Mouse (Mus musculus) bone marrow, adult 2 months (tissue): ENCODE results near the gene Gm10198. TPM values are rescaled to one million over a fixed set of nuclear protein-coding genes. Genes with fewer than 3 reads are reported as not detected.

Experiments
- H3K27ac ChIP-seq: fragments of 200-500 bp; 2 replicates; pipeline ENCODE4 v1.5.1; 2012; ENCODE audit warnings: low read depth, mild to moderate bottlenecking, control low read depth, inconsistent platforms, low read length; ENCODE audit not compliant: control insufficient read depth, poor library complexity, insufficient read depth
- H3K4me1 ChIP-seq: fragments of 200-500 bp; 2 replicates; pipeline ENCODE4 v1.6.1; 2011; ENCODE audit warnings: low read length; ENCODE audit not compliant: control insufficient read depth, insufficient read depth
- H3K4me3 ChIP-seq: fragments of 200-500 bp; replicated peaks from 2 replicates; pipeline ENCODE3; 2011; ENCODE audit warnings: mild to moderate bottlenecking, low read depth, low read length, control low read depth; ENCODE audit not compliant: control insufficient read depth
- CTCF ChIP-seq: fragments of 200-500 bp; IDR thresholded peaks from 2 replicates; pipeline ENCODE4 v1.5.1; 2011; ENCODE audit warnings: low read length, control low read depth; ENCODE audit not compliant: control insufficient read depth, insufficient read depth
- POLR2A ChIP-seq: fragments of 200-500 bp; IDR thresholded peaks from 2 replicates; pipeline ENCODE4 v1.6.1; 2011; ENCODE audit warnings: low read depth, mild to moderate bottlenecking, control low read depth, low read length, borderline replicate concordance; ENCODE audit not compliant: control insufficient read depth
- WGBS: fragments of 180-500 bp; shearing (Covaris S2); methylation state at CpG from one replicate; pipeline ENCODE4 v1.1.7; 2018; 5-methylcytosine and 5-hydroxymethylcytosine counted together
- polyA plus RNA-seq: library from polyadenylated mRNA; stranded (reverse); fragments of >200 nt; gene quantifications from 2 replicates; pipeline ENCODE4 v1.2.4, GENCODE M21; 2011; ENCODE audit warnings: low replicate concordance; ENCODE audit not compliant: missing spikeins, insufficient read depth, insufficient read length

The Gm10198 gene
- not detected in 2 replicates for polyA plus RNA-seq

DNA sequence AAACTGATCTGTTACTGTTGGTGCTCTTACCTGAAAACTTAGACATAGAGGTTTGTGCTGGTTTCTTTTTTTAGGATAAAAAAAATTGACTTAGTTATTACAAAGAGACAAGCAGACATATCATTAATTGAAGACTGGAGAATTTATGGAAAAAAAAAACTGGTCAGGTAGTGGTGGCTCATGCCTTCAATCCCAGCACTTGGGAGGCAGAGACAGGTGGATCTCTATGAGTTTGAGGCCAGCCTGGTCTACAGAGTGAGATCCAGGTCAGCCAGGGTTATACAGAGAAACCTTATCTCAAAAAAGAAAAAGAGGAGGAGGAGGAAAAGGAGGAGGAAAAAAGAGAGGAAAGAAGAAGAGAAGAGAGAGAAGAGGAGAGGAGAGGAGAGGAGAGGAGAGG, at the start of gene Gm10198:
TSS of gene Gm10198 (plus strand) at position 301 of the 400 bp plus-strand sequence.
- no peaks in the 10 kb centered on the region for H3K4me1 ChIP-seq
- no peak within 1 kb of the TSS for H3K27ac ChIP-seq
- H3K4me3 ChIP-seq, result no peak within 1 kb of the TSS
- TF ChIP-seq POLR2A, result no peak
- TF ChIP-seq CTCF, result no peak

DNA sequence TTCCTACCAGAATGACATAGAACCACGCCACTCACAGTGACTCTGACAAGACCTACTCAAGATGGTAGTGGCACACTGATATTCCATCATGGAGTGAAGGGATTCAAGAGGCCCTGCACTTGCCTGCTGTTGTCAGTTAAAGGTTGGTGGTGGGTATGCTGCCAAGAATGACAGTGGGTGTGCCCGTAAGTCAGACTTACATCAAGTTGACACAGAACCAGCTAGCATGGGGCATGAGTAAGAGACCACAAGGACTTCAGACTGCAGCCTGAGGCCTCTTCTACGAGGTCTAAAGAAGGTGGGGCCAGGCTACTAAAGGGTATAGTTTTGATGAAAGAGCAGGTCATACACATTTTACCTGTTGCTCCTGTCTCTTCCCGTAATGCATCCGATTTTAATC, 47.3 kb upstream of the Gm10198 start:
- H3K4me3 ChIP-seq, result no peak overlapping the region
- H3K4me1 ChIP-seq, result peaks cover 2% of the 10 kb centered on the region
- no peak overlapping the region for H3K27ac ChIP-seq
- TF ChIP-seq POLR2A (no peak), CTCF (no peak)
- WGBS, result 71% methylated on average over 5 of the region's 5 CpGs

GRCm38 (mm10) chr13:111552769-111553168, 39.8 kb upstream of the Gm10198 start:
- Histone ChIP-seq H3K4me1 (peaks cover 3% of the 10 kb centered on the region; the same call in 1 of the 2 replicates), H3K27ac (peak overlapping the region; percentile 45), H3K4me3 (no peak overlapping the region)
- WGBS, result 47% methylated on average over 7 of the region's 7 CpGs
- TF ChIP-seq CTCF (no peak), POLR2A (no peak)

DNA sequence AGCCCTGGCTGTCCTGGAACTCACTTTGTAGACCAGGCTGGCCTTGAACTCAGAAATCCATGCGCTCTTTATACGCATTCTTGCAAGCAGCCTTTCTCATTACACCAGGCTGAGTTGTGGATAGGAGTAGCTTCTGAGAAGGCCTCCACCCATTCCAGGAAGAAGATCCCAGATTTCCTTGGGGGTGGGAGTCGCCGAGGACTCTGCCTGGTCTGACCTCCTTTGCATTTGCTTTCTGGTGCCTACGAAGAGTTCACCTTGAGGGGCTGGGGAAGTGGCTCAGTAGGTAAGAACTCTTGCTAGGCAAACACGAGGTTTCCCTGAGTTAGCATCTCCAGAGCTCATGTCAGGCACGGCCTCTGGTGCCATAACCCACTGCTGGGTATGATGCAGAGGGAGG, 39.4 kb upstream of the Gm10198 start:
- TF ChIP-seq CTCF, result no peak
- no peak overlapping the region; the same call in 1 of the 2 replicates for H3K27ac ChIP-seq
- no peak overlapping the region for H3K4me3 ChIP-seq
- H3K4me1 ChIP-seq, result peaks cover 3% of the 10 kb centered on the region; the same call in 1 of the 2 replicates
- WGBS, result 66% methylated on average over 7 of the region's 7 CpGs

DNA sequence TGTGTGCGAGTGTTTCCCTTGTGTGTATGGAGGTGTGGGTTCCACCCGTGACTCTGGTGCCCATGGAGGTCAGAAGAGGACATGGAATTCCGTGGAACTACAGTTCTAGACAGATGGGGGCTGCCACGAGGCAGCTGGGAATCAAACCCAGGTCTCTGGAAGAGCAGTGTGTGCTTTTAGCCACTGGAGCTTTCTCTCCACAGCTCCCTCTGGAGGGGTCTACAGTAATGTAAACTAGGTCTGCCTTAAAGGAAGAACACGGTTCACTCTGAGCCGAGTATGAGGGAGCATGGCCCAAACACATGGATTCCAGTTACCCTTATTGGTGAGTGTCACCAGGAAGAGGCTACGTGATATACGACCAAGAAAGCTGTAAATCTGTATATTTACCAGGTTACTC, 38.6 kb upstream of the Gm10198 start:
- Histone ChIP-seq H3K27ac (no peak overlapping the region), H3K4me1 (peaks cover 3% of the 10 kb centered on the region; the same call in 1 of the 2 replicates), H3K4me3 (no peak overlapping the region)
- TF ChIP-seq POLR2A (no peak), CTCF (no peak)
- WGBS, result 72% methylated on average over 8 of the region's 8 CpGs

DNA sequence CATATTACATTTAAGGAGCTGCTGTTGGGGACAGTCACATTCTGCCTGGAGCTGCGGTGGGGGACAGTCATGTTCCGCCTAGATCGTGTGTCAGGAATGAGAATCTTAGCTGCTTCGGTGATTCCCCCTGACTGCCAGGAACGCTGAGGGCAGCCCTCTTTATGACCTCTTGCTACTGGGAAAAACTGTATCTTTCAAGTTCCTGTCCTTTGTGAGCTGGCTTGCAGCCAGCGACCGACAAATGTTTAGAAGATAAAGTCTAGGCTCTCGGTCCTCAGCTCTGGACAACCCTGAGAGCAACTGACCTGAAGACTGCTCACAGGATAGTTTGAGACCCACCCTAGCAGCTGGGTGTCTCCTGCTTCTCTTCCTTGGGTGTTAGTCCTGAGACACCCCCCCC, 37.3 kb upstream of the Gm10198 start:
- 13% methylated on average over 8 of the region's 8 CpGs for WGBS
- Histone ChIP-seq H3K4me3 (no peak overlapping the region), H3K4me1 (peaks cover 3% of the 10 kb centered on the region; the same call in 1 of the 2 replicates), H3K27ac (peak overlapping the region; percentile 66)
- TF ChIP-seq POLR2A (no peak), CTCF (no peak)

DNA sequence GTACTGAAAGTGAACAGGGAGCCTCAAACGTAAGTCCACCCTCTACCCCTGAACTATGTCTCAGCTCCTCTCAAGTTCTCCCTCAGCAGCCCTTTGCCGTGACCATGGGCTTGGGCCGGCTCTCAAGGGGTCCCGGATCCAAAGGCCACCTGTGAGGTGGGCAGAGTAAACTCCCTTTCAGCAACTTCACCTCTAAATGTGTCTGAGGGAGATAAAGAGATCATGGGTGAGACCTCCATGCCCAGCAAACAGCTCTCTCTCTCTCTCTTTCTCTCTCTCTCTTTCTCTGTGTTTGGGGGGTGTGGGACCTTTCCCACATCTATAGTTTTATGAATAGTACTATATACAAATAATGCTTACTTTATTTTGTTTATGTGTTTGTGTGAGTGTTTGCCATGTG, 36.2 kb upstream of the Gm10198 start:
- 67% methylated on average over 4 of the region's 4 CpGs for WGBS
- Histone ChIP-seq H3K4me3 (no peak overlapping the region), H3K4me1 (peaks cover 3% of the 10 kb centered on the region; the same call in 1 of the 2 replicates), H3K27ac (peak overlapping the region; percentile 35; the same call in 1 of the 2 replicates)
- TF ChIP-seq CTCF, result no peak
- TF ChIP-seq POLR2A, result no peak

- no peak overlapping the region for H3K4me3 ChIP-seq
- H3K27ac ChIP-seq, result no peak overlapping the region
- TF ChIP-seq POLR2A (no peak), CTCF (no peak)
- 89% methylated on average over 3 of the region's 3 CpGs for WGBS
- peaks cover 1% of the 10 kb centered on the region; the same call in 1 of the 2 replicates for H3K4me1 ChIP-seq
These were observed 32.4 kb upstream of the Gm10198 start for GRCm38 (mm10) chr13:111560152-111560551.

GRCm38 (mm10) chr13:111562595-111562994, 30.0 kb upstream of the Gm10198 start:
- TF ChIP-seq CTCF, result no peak
- no peak for TF ChIP-seq POLR2A
- H3K4me3 ChIP-seq, result no peak overlapping the region
- 63% methylated on average over 5 of the region's 5 CpGs for WGBS
- no peak overlapping the region for H3K27ac ChIP-seq
- no peaks in the 10 kb centered on the region; the same call in 1 of the 2 replicates for H3K4me1 ChIP-seq
